Mouse (Mus musculus): ENCODE measurements around the gene Cdk17.

Gene Cdk17

GRCm38 (mm10) chr10:93171182-93171855 lies 10.6 kb downstream of the Cdk17 start:
- no peak for DNase-seq

- no peak for DNase-seq
These were observed 16.8 kb downstream of the Cdk17 start for GRCm38 (mm10) chr10:93177471-93177870.

DNA sequence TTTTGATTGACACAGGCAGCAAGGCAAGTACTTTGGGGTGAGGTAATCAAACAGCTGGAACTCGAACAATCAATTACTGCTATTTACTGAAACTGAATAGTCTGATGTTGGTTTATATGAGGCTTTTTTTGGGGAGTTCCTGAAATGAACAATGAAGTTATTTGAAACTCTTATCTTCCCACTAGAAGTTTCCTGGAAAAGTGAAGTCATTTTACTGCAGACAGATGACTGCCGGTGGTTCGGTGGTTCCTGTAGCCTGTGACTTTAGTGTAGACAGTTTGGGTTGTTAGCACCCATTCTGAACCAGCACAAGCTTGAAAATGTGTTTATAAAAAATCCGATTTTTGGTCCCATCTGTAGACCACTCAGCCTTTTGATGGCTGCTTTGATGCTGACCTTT lies 17.2 kb downstream of the Cdk17 start:
- DNase-seq = no peak

- DNase-seq = no peak
These were observed 18.0 kb downstream of the Cdk17 start for GRCm38 (mm10) chr10:93178662-93179061.

- no peak for DNase-seq
These were observed 19.2 kb downstream of the Cdk17 start for GRCm38 (mm10) chr10:93179669-93180460.

DNA sequence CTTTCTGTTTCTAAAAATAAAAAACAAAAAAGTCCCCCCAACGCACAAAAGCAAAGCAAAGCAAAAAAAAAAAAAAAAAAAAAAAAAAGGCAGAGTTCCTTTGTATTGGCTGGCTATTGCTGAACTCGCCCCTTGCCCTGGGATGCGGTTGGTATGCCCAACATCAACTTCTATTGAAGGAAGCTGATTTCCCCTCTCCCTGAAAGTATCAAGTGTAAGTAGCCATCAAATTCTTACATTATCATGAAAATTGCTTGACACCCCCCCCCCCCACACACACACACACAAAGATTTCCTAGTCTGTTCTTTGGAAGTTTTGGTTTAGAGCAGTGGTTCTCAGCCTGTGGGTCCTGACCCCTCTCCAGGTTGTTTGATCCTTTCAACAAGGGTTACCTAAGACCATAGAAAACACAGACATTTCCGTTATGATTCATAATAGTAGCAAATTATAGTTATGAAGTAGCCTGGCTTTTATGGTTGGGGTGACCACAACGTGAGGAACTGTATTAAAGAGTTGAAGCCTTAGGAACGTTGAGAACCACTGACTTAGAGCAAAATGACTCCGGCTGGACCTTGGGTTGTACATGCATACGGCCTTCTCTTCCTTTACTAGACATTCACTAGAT lies 23.8 kb downstream of the Cdk17 start:
- no peak for DNase-seq

DNA sequence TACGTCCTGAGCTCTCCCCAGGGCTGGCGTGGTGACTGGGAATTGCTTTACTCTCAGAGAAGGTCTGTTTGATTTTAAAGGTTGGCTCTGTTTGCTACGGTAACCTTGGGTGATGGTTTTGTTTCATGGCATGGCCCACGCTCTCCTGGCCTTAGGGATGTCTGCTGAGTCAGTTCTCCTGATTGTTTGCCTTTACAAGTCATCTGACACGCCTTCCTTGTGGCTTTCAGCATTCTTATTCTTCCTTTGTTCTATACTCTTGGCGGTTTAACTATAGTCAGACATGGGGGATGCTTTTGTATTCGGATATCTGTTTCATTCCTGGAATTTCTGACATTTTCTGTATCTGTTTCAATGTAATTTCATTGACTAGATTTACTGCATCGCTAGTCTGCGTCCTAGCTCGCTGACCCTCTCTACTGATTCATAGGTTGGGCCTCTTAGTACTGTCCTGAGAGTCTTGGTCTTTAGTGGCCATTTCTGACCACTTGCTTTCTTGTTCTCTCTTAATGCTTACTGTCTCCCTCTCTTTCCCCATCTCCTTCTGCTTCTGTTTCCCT lies 27.8 kb downstream of the Cdk17 start:
- no peak for DNase-seq

- no peak for DNase-seq
These were observed 30.0 kb downstream of the Cdk17 start for GRCm38 (mm10) chr10:93190475-93191262.

- no peak for DNase-seq
These were observed 36.4 kb downstream of the Cdk17 start for GRCm38 (mm10) chr10:93197092-93197491.

GRCm38 (mm10) chr10:93198958-93199357 lies 38.3 kb downstream of the Cdk17 start:
- no peak for DNase-seq

DNA sequence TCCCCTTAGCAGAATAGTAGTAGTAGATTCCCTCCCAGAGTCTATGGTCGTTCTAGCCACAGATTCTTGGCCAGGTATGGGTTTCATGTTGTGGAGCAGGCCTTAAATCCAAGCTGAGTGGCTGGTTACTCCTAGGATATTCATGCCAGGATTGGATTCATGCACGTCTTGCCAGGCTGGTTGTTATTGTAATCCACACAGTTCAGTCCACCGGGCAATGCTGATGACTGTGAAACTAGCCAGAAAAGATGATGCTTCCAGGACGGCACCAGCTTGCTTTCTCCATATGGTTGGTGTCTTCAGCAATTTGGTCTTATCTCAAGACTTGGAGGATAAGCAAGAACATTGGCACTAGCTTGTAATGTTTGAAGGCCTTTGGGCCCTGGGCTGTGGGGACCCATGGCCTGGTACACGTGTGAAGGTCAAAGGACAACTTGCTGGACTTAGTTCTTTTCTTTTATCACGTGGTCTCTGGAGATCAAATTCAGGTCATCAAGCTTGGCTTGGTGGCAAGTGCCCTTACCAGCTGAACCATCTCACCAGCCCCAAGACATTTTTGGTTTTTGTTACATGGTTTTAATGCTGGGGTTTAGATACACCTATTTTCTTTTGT lies 41.3 kb downstream of the Cdk17 start:
- peak; percentile 38 for DNase-seq

DNA sequence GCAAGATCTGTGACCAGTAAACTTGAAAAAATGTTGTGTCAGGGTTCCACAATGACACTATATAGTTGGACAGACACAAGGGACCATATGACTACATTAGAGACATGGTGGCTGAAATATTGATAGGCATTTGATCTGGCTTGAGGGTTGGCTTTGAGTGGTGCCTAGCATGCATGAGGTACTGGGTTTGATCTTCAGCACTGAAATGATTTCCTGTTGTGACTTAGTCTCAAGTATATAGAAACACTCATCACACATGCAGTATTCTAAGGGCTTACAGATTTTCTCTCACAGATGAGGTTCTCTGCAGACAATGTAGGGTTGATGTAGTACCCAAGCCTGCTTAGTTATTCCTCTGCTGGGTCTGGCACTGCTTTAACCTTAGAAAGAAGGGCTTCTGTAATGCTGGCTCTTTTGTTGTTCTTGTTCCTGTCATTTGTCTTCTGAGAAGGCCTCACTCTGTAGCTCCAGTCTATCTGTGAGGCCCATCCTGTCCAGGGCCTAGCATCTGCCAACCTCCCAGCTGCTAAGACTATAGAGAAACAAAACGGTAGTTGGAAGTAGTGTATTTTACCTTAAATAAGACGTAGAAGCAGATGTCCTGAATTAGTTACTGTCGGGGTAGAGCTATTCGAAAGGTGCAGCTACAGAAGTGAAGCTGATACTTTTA lies 44.7 kb downstream of the Cdk17 start:
- DNase-seq = no peak

DNA sequence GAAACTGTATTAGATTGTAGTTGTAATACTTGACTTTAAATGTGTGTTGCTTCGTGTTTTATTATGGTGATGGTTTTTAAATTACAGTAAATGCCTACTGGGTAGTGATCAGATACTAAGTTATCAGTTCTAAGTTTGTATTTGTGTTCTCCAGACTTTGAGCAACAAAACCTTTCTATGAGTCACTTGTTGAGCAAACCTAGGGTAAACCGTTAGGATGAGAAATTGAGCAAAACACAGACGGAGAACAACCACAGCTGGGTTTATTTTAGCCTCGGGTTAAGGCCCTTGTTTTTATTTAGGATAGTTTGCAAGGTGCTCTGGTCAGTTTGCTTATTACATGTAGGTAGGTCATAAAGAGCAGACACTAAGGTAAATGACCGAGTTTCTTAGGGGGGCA lies 46.5 kb downstream of the Cdk17 start:
- DNase-seq = no peak

GRCm38 (mm10) chr10:93212699-93213098 lies 52.0 kb downstream of the Cdk17 start:
- no peak for DNase-seq

DNA sequence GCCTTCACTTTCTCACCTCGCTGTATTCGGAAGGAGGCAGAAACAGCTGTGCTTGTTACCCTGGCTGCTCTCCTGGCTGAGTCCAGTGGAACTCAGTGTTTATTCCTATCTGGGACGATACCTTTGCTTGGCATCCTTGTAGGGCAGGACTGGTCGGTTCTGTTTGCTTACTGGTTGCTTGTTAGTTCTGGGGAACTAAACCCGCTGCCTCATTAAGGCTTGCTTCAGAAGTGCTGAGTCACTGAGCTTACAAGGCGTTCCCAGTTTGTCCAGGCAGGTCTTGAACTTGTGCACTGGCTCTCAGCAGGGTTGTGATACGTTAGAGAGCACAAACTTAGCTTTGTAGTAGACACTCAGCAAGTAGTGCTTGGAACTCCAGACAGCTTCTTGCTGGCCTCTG lies 52.7 kb downstream of the Cdk17 start:
- no peak for DNase-seq

- DNase-seq = peak; percentile 58
These were observed 53.6 kb downstream of the Cdk17 start for GRCm38 (mm10) chr10:93214251-93214650.

GRCm38 (mm10) chr10:93215051-93215763 lies 54.5 kb downstream of the Cdk17 start:
- no peak for DNase-seq

DNA sequence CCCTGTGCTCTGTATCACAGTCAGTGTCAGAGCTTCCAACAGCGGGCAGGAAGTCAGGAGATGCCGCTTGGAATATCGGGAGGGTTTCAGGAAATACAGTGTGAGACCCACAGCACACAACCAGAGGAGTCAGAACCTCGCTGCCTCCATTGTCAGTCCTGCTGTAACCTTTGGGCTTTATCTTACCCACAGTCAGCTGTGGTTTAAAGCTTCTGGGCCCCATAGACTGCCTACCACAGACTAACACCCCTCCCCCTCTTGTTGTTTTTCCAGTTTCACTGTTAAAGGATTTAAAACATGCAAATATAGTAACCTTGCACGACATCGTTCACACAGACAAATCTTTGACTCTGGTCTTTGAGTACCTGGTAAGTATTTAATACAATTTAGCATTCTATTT lies 65.1 kb downstream of the Cdk17 start:
- no peak for DNase-seq

- DNase-seq = no peak
These were observed 67.2 kb downstream of the Cdk17 start for GRCm38 (mm10) chr10:93227921-93228320.

- DNase-seq = no peak
These were observed 67.8 kb downstream of the Cdk17 start for GRCm38 (mm10) chr10:93228401-93229007.

GRCm38 (mm10) chr10:93231490-93231889 lies 70.8 kb downstream of the Cdk17 start:
- no peak for DNase-seq
